Mouse (Mus musculus) megakaryocyte-erythroid progenitor cell, adult 5 weeks (primary cell): Measurements from ENCODE around the gene Chadl. TPM values are rescaled to one million over a fixed set of nuclear protein-coding genes. Genes with fewer than 3 reads are reported as not detected.

Experiments used
- polyA plus RNA-seq: library from polyadenylated mRNA; stranded (reverse); fragments of >175 nt; gene quantifications from 2 replicates; pipeline ENCODE4 v1.2.3, GENCODE M21; 2012

Gene Chadl
- polyA plus RNA-seq: 1.6 and 2.5 TPM in 2 replicates

DNA sequence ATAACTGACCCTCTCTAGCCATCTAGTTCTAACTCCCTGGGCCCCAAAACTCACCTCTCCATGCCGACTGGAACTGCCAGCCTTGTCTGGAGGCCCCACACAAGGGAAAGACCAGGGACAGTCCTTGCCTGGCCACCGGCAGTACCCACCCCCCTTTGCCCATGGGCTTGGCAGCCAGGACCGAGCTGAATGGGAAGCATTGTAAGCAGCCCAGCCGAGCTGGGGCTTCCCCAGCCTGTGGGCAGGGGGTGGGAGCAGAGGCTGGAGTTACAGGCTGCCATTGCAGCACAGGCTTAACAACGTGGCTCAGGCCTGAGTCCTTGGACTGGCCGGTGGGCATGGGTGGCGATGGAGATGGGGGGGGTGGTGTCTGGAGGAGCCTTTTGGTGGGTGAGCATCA lies at the start of gene Chadl:
Gene Chadl (minus strand): TSS at position 113 of the 400 bp plus-strand sequence.

DNA sequence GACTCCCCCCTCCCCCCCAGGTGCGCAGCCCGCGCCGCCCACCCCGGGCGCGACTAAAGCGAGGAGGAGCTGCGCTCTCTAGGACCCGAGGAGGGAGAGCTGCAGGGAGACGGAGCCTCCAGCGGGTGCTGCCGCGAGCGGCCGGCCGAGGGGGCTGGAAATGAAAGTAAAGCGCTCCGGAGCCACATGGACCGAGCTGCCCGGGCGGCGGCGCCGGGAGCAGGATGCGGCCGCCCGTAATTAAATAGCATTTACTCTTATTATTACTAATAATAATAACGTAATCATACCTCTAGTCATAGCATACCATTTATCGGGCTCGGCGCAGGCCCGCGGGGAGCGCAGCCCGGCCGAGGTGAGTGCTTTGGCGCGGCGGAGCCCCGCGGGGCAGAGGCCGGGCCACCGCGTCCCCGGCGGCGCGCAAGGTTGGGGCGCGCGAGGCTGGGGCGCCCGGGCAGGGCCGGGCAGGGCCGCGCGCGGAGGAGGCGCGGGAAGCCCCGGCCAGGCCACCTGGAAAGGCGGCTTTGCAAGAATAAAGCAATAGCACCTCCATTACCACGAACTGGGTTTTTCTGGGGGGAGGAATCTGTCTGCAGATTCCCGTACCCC lies 48.0 kb upstream of the Chadl start, which contains the start of the genes Zc3h7b and Rangap1:
Gene Zc3h7b (plus strand): TSS at position 66 of the 609 bp plus-strand sequence.
Gene Rangap1 (minus strand): TSS at position 539 of the 609 bp plus-strand sequence.

DNA sequence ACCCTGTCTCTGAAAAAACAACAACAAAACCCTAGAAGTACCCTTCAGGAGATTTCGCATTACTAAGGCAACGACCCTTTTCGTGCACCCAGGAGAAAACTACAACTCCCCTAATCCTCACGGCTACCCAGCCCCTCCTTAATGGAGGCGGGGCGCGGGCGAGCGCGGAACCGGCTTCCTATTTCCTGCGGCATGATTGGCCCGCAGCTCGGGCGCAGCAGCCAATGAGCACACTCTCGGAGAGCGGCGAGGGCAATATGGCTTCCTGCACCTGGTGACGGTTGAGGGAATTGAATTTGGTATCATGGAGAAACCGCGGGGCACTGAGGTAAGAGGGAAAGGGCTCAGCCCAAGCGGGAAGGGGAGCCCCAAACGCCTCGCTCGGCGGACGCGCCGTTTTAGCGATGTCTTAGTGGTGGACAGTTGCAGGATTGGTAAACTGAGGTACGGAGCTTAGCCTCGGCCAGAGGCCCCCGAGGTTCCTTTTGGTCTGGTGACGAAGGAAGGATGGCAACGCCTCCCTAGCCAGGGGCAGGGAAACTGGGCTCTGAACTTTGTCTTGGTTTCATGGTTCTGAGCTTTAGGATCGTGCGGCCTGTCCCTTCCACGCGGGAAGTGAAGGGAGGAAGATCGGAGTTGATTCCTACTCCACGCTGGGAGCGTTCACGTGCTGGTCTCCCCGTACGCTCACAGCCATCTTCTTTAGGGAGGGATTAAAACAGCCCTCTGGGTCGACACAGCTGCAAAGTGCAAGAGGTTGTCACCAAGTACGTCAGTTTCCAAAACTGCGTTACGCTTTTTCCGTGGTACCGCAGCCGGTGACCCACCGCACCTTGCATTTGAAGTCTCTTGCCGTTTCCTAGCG lies 33.2 kb downstream of the Chadl start, which contains the start of gene L3mbtl2:
Gene L3mbtl2 (plus strand): TSS at position 193 of the 865 bp plus-strand sequence.

Other genes with a start within 250 kb of the Chadl start
- gene Rbx1, start 231.0 kb downstream of the Chadl start, polyA plus RNA-seq: 44.2 and 48.9 TPM in 2 replicates
- 20.2 and 26.6 TPM in 2 replicates for gene Ep300, start 111.9 kb downstream of the Chadl start, polyA plus RNA-seq
- gene L3mbtl2, start 33.4 kb downstream of the Chadl start, polyA plus RNA-seq: 12.5 and 14.7 TPM in 2 replicates
- 61.7 and 71.5 TPM in 2 replicates for gene Zc3h7b, start 47.8 kb upstream of the Chadl start, polyA plus RNA-seq
- 172 and 186 TPM in 2 replicates for gene Rangap1, start 48.2 kb upstream of the Chadl start, polyA plus RNA-seq
- 47.1 and 54.1 TPM in 2 replicates for gene Tef, start 105.1 kb upstream of the Chadl start, polyA plus RNA-seq
- gene Tob2, start 161.5 kb upstream of the Chadl start, polyA plus RNA-seq: 131 and 165 TPM in 2 replicates
- gene Phf5a, start 174.6 kb upstream of the Chadl start, polyA plus RNA-seq: 5.8 and 10.2 TPM in 2 replicates
- 126 and 127 TPM in 2 replicates for gene Aco2, start 175.0 kb upstream of the Chadl start, polyA plus RNA-seq
- gene Polr3h, start 229.0 kb upstream of the Chadl start, polyA plus RNA-seq: 78.0 and 82.2 TPM in 2 replicates
- gene Csdc2, start 239.5 kb upstream of the Chadl start, polyA plus RNA-seq: 0.02 and 0.14 TPM in 2 replicates